Mouse (Mus musculus) cerebellum, adult 9-11 months (tissue): Measurements from ENCODE around the gene Ddr2.

Source experiments
- DNase-seq: peaks from one replicate; pipeline ENCODE4 v3.0.0; 2022

Ddr2 gene

DNA sequence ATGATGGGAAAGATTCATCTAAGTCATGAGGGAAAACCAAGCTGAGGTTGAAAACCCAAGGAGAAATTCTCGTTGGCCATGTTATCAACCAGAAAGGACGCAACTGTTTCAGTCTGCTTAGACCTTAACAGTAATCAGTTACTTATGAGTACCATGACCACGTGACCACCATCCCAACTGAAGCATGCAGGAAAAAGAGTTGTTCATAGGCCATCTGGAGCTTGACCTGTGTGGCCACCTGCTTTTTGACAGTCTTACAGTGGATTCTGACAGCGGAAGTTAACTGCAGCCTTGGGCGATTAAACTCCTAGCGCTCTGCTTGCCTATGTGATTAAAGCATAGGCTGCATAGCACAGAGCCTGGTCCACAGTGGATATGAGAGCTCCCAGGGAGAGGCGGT, 23.9 kb downstream of the Ddr2 start:
- no peak for DNase-seq

DNA sequence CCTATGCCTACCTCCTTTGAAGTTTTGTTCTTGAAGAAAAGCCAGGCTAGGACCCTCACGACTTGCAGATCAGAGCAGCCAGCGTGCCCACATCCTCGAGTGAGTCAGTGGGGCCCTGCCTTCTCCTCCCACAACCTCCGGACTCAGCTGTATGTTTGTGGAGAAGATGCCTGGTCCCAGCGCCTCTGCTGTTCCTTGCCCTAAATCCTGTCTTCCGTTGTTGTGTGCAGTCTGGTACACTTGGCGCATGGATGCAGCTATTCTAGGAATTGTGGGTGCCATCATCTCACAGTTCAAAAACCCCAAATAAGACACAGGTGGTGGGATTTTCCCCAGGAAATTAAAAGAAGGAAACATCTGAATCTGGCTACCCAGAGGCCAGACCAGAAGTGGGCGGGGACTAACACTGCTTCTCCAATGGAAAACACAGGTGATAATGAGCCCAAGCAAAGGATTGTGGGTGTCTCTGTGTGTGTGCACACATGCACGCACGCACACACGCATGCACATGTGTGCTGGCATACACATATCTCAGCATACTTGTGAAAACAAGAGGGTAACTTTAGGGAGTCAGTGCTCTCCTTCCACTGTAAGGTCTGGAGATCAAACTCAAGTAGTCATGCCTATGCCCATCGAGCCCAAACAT, 26.3 kb downstream of the Ddr2 start:
- DNase-seq = no peak

DNA sequence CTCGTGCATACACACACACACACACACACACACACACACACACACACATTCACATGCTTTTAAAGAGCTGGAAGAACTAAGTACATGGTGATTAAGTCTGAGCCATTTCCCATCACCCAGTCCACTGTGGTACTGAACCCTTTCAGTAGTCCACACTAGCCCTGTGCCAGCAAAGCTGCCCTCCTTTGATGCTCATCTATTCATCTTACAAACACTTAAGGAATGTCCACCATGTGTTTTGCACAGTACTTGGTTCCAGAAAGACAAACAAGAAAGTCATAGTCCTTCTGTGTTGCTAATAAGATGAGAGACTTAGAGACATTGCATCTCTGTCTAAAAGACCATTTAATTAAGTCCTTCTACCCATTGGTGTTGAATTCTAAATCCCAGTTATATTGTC, 29.7 kb downstream of the Ddr2 start:
- no peak for DNase-seq

DNA sequence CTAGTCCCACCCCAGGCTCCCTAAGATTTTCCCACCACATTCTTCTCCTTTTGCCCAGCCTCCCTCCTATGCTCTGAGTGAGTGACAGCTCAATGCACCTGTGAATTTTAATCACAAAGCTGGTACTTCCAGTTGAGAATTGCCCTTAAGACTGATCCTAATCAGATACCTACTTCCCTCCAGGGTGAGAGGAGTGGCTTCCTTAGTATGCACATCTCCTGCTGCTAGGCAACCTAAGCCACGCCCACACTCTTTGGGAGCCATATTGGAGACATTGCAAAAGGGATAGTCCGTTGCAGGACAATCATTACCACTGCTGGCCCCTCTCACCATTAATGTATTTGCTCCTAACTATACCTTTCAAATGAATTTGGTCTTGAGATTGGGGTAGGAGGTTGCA, 31.1 kb downstream of the Ddr2 start:
- DNase-seq = no peak

DNA sequence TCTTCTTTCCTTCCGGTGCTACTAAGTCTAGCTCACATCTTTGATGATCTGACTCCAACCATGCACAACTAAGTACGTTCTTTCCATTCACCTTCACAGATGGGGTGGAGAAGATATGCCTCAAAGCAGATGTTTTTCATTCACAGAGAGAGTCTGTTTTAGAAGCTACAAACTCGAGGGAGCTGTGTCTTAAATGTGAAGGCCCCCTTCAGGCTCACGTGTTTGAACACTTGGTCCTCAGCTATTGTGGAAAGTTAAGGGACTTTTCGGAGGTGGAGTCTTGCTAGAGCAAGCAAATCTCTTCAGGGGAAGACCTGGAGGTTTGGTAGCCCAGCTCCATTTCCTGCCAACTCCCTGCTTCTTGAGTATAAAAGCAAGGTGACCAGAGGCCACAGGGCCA, 34.2 kb downstream of the Ddr2 start:
- no peak for DNase-seq

DNA sequence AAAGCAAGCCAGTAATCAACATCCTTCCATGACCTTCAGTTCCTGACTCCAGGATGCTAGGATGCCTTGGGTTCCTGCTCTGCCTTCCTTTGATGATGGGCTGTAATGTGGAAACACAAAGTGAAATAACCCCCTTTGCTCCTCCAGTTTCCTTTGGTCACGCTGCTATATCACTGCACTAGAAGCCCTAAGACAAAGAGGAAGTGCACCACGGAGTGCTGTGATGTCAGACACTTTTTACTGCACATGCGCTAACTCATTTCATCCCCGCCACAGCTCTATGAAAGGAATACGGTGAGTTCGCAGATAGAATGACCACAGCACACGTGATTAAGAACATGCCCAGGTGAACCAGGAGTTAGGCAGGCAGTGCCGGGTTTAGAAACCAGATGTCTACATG, 36.8 kb downstream of the Ddr2 start:
- no peak for DNase-seq

DNA sequence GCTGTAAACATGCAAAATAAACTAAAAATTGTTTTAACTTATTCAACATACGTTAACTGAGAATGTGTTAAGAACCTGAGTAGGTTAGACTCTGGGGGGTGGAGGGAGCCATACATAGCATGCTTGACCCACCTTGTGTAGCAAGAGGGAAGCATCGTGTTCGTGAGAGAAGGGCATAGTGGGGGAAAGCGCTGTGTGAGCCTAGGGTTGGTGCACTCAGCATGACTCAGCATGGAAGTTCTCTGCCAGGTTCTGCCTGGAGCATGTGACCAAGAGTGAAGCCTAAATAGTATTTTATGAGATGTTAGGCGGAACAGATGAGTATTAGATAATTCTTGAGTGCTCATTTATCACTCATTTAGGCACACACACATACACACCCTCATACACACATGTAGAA, 41.4 kb downstream of the Ddr2 start:
- no peak for DNase-seq

DNA sequence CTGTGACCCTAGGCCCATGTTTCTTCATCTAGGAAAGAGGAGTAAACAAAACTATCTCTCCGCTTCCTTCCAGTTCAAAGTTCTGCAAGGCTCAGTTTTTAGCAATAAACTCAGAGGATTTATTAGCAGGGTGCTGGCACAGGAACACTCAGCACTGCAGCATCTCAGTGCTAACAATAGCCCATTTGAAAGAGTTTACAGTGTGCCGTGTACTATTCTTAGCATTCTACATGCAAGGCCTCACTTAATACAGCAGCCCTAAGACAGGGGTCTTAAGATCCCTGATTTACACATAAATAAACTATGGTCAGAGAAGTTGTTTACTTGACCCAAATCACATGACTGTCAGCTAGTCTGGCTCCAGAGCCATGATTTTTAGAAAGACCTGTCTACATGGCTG, 44.6 kb downstream of the Ddr2 start:
- no peak for DNase-seq

DNA sequence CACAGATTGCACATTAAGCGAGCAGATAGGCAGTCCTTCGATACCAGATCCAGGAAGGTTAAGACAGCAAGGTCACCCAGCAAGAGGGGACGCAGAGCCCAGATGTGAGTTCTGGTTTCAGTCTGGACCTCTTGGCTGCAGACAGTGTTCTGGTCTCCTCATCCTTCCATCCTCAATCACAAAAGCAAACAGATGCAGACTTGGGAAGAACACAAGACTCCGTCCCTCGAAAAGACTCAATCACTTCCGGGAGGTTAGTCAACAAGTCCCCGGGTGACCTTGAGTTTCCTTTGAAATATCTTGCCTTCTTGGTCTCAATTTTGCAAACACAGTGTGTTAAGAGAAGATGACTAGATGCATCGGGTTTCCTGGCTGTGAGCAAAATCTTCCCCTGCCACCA, 45.6 kb downstream of the Ddr2 start:
- no peak for DNase-seq

DNA sequence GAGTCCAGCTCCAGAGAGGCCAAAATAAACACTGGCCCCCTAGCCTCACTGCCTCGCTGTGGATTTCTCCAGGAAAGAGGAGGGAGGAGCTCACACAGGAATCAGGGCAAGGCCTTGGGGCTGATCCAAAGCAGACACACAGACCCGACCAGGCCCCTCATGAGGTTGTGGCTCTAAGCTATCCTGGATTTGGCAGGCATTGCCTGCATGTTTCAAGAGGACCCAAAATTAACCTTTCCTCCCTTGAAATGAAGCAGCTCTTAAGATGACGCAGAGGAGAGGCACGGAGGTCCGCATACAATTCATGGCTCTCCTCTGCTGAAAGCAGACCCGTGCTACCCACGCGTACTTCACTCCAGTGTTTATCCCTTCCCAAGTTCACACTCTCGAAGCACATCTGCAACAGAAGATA, 46.5 kb downstream of the Ddr2 start:
- DNase-seq = no peak

DNA sequence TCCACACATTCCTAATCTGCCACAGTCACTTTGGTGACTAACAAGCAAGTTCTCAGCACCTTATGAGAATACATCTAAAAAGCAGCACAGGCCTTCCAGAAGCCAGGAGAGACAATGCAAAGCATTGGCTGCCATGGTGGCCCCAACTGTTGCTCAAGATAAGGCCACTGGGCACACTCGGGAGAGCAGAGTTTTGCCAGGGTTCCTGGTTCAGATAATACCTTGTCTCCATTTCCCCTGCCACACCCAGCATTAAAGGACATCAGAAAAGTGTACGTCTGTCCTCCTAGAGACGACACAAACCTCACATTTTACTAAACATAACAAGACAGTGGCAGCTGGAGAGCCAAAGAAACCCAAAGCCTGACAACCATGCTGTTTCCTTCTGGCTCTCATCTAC, 50.3 kb downstream of the Ddr2 start:
- DNase-seq = no peak

DNA sequence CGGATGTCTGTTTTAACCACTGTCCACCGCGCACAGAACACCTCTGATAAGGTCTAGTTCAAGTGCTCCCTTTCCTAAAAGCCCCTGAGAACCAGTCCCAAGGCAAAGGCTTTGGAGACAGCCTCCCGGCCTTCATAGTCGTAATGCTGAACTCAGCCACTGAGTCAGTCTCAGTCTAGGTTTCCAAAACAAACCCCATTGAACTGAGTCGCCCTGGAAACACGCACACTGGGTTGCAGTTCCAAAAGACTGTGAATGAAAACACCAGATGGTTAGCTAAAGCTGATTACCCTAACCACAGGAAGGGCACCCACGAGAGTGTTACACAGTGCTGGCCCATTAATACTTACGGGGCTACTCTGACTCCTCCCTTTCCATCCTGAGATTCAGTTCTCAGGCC, 51.2 kb downstream of the Ddr2 start:
- no peak for DNase-seq

DNA sequence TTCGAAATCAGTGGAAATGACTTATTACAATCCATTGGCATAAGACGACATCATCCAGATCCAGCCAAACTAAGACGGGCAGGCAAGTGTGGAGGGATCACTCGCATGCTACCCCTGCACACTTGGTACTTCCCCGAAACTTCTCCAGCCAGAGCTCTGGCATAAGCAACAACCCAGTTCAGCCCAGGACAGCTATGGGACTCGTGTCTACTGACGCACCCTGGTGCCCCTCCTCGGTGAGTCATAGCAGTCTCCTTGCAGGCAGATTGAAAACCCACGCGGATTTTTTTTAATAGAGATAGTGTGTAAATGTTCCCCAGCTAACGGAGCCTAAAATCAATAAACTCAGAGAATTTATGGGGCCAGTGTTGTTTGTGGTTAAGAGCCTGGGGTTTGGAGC, 52.5 kb downstream of the Ddr2 start:
- DNase-seq = no peak

DNA sequence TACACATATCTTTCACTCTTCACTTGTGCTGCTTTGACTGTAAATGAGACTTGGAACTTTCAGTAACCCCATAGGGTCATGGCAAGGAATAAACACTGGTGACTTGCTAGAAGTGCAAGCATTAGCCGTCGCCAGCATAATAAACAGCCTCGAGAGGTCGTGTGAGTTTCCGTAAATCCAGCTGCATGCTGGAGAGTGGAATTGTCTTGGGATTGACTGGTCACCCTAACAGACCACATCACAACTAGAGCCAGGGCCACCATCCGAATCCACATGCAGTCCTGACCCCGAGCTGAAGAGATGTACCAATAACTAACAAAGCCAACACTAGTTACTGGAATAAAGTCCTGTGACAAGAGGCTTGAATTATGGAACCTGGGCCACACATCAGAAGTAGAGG, 53.0 kb downstream of the Ddr2 start:
- DNase-seq = no peak

DNA sequence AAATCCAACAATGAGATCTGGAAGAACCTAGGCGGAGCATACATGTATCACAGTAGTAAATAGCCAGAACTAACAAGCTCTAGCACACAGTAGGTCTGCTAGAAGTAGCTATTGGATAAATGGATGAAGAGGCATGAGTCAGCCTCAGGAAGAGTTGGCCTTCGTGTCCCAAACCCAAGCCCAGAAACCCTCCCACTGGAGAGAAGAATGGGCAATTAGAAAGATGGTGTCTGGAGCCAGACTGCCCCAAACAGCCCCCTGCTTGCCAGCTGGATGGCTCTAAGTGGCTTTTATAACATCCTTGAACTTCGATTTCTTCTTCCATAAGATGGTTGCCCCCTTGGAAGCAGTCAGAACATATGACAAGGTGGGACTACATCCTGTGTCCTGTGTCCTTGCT, 53.6 kb downstream of the Ddr2 start:
- DNase-seq = no peak

DNA sequence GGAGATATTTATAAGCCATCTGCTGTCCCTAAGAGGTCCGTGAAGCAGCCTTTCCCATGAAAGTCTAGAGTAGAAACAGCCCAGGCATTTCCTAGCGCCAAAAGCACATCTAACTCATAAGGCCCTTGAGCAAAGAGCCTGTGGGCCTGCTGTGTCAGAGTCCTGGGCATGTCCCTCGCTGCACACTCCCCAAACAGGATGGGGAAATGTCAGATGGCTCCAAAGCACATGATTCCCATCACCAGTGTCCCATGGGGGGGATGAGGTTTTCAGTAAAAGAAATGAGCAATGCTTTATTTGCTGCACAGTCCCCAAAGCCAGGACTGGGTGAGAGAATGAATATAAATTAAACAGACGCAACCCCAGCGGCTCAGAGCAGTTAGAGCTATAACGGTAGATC, 54.3 kb downstream of the Ddr2 start:
- no peak for DNase-seq

DNA sequence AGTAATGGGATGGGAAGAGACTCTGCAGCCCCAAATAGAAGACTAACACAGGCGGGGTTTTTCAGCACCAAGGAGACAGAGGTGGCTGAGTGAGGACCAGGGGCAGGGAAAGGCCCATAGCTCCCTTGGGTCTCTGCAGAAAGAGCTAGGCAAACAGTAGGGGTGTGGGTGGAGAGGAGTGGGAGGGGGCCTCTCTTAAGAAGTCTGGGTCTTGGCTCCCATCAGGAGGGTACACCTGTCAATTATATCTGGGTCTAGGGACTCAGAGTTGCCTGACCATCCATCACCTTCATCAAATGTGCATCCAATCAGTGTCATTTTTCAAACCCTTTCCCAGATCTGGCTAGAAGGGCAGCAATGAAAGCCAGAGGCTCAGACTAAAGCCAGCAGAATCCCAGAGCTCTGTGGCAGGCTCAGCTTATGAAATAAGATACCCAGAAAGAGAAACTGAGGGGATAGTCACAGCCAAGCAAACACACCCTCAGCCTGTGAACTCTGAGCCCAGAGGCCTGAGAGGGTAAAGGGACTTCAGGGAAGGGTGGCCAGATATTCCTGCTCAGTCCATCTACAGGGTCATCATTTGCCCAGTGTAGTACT, 58.0 kb downstream of the Ddr2 start:
- DNase-seq = no peak

DNA sequence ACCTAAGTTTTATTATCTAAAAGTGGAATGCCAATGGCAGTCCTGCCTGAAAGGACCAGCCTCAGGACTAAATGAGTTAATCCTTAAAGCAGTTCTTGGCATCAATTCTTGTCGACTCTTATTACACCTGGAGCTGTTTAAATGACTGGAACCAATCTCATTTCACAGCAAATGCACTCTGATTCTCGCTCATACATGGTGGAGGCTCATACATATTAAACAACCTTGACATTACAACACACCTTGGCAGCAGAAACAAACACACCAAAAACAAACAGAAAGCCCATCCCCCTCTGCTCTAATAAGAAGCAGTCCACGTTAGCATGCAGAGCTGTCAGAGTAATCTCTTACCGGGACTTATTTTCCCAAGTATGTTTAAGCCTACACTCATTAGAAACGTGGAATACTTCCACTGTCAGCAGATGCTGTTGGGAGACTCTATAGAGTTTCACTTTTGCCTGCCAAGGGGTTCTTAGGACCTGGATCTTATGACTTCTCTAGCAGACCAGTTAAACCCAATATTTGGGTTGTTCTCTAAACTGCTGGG, 58.9 kb downstream of the Ddr2 start:
- no peak for DNase-seq

DNA sequence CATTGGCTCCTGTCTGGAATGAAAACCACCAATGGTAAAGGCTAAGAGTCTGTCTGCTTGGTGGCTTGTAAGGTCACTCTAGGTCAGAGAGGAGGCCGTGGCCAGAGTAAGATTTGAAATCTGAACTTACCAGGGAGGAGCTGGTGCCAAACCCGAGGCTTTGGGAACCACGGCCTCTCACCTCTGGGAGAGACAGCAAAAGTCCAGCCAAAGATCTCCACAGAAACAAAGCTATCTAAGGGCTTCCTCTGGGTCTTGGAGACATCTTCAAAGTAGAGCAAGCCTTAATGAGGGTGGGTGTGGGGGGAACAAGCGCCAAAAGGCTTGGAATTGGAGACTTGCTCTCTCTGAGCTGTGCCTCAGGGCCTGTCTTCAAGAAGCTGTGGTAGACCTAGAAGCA, 62.1 kb downstream of the Ddr2 start:
- no peak for DNase-seq

DNA sequence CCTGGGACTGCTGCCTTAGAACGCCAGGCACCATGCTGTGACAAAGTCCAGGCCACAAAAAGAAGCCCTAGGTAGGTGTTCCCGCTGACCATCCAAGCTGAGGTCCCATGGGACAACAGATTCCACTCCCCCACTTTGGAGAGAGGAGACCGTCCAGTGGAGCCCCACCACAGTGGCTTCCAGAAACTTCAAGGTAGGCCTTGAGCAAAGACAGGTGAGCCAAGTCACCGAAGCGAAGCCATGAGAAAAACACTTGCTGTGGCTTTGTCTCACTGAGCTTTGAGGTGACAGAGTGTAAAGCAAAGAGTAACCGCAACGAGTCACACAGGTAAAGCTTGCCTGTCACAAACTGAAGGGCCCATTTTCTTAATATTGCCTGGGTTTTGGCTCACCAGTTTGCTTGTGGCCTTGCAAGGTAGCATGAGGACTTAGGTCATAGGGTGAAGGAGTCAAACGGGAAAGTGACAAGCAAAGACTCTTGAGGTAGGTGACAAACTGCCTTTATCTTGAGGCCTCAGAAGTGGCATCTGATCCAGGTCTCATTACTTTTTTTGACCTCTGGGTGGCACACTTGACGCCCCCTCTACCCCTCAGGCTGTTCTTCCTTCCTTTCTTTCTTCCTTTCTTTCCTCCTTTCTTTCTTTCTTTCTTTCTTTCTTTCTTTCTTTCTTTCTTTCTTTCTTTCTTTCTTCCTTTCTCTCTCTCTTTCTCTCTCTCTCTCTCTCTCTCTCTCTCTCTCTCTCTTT, 65.7 kb downstream of the Ddr2 start:
- no peak for DNase-seq

DNA sequence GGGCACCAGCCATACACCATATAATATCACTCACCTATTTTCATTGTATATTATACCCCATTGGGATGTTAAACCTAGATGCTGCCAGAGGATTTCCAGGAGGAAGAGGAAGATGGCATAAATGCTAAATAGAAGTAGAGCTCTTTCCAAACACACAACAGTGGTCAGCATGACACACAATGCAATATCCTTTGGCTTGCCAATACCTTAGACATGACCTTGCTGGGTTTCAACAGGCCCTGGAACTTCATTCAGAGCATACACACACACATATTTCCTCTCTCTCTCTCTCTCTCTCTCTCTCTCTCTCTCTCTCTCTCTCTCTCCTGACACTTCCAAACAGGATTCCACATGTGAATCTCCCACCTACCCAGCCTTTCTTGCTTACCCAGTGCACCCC, 66.8 kb downstream of the Ddr2 start:
- no peak for DNase-seq

DNA sequence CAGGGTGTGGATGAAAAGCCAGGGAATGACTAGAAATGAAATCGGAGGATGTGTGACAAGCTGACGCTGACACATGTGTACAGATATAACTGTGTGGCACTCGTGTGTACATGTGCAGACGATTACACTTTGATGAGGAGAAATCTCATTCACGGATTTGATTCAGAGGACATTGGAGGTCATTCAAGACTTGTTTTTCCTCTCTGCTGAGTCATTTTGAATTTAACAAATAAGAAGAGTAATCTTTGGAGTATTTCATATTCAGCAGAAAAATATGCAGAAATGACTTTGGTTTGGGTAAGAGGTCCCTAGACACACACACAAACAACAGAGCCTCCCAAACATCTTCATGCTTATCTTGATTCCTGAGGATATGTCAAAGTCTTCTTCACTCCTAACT, 67.6 kb downstream of the Ddr2 start:
- no peak for DNase-seq

DNA sequence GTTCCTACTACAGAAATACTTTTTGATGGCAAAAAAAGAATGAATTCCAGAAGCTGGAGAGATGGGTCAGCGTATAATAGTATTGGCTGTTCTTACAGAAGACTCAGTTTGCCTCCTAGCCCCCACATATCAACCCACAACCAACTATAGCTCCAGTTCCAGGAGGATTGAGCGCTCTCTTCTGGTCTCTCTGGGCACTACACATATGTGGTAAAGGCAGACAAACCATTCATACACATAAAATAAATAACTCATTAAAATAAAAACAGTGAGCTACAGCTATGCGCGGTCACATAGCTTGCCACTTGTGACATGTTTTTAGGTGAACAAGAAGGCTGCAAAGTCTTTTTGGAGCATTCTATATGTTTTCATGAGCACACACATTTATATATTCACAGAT, 71.2 kb downstream of the Ddr2 start:
- no peak for DNase-seq

DNA sequence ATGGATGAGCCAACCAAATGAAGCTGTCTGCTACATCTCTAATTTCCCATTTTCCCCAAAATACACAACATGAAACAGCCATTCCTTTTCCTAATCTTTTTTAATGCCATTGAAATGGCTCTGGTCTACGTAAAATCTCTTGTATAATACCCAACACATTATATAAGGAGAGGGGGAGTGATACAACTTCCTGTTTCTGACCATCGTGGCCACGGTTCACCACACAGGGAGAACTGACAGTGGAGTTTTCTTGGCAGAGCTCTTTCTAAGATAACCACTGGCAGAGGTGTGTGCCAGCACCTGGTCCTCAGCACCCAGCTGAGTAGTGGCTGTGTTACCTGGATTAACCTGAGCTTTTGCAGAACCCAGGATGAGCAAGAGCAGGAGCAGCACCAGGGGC, 75.0 kb downstream of the Ddr2 start:
- DNase-seq = no peak
